Mouse (Mus musculus) thymus, adult 2 months (tissue): ENCODE measurements around the gene Olfr683. TPM values are rescaled to one million over a fixed set of nuclear protein-coding genes. Genes with fewer than 3 reads are reported as not detected.
"Not testable (repeated sequence)": the region's sequence is repeated elsewhere in the genome, so short reads cannot be mapped to it uniquely, and the experiment has no call there.

Source experiments
- DNase-seq: peaks from one replicate; pipeline ENCODE4 v3.0.0; 2021
- H3K27ac ChIP-seq: fragments of 200-500 bp; 2 replicates; pipeline ENCODE4 v1.5.1; 2012; ENCODE audit warnings: low read length, control low read depth; ENCODE audit not compliant: control insufficient read depth, insufficient read depth
- H3K27me3 ChIP-seq: fragments of 200-500 bp; 2 replicates; pipeline ENCODE4 v1.6.1; 2012; ENCODE audit warnings: mild to moderate bottlenecking, low read length, moderate library complexity, mixed read lengths; ENCODE audit not compliant: control insufficient read depth, insufficient read depth
- H3K36me3 ChIP-seq: fragments of 200-500 bp; 2 replicates; pipeline ENCODE4 v1.6.1; 2012; ENCODE audit warnings: mild to moderate bottlenecking, low read length, moderate library complexity; ENCODE audit not compliant: control insufficient read depth, insufficient read depth
- H3K4me1 ChIP-seq: fragments of 200-500 bp; replicated peaks from 2 replicates; pipeline ENCODE4 v1.6.1; 2012; ENCODE audit warnings: low read length; ENCODE audit not compliant: control insufficient read depth, insufficient read depth
- H3K4me3 ChIP-seq: fragments of 200-500 bp; 2 replicates; pipeline ENCODE4 v1.5.1; 2012; ENCODE audit warnings: mild to moderate bottlenecking, low read length, control low read depth, moderate library complexity; ENCODE audit not compliant: control insufficient read depth, insufficient read depth
- CTCF ChIP-seq: fragments of 200-500 bp; IDR thresholded peaks from 2 replicates; pipeline ENCODE4 v1.5.1; 2012; ENCODE audit warnings: mild to moderate bottlenecking, control low read depth, low read length, moderate library complexity, borderline replicate concordance; ENCODE audit not compliant: control insufficient read depth, poor library complexity, insufficient read depth; ENCODE audit errors: extremely low read depth
- POLR2A ChIP-seq: fragments of 200-500 bp; IDR thresholded peaks from 2 replicates; pipeline ENCODE4 v1.6.1; 2012; ENCODE audit warnings: mild to moderate bottlenecking, low read length, control low read depth, moderate library complexity; ENCODE audit not compliant: control insufficient read depth, poor library complexity, insufficient read depth; ENCODE audit errors: extremely low read depth
- WGBS: fragments of 180-500 bp; shearing (Covaris S2); methylation state at CpG from one replicate; pipeline ENCODE4 v1.1.7; 2018; 5-methylcytosine and 5-hydroxymethylcytosine counted together
- polyA plus RNA-seq: library from polyadenylated mRNA; depleted of rRNA; stranded (reverse); fragments of >200 nt; gene quantifications from 2 replicates; pipeline ENCODE4 v1.2.3, GENCODE M21; 2012; rRNA removed

Olfr683 gene
- not detected in 2 replicates for polyA plus RNA-seq

GRCm38 (mm10) chr7:105146912-105147311 is at the start of gene Olfr683:
Gene Olfr683, minus strand, starts transcription at chr7:105147012.
- TF ChIP-seq CTCF (no peak), POLR2A (no peak)
- no peaks in the 10 kb centered on the region for H3K36me3 ChIP-seq
- no peak for DNase-seq
- no peaks in the 10 kb centered on the region for H3K27me3 ChIP-seq
- H3K4me3 ChIP-seq, result no peak within 1 kb of the TSS
- H3K4me1 ChIP-seq, result no peaks in the 10 kb centered on the region
- no peak within 1 kb of the TSS for H3K27ac ChIP-seq
- WGBS, result 85% methylated on average over 1 of the region's 1 CpGs

- H3K27me3 ChIP-seq, result no peaks in the 10 kb centered on the region
- no peaks in the 10 kb centered on the region for H3K4me1 ChIP-seq
- no peak for DNase-seq
- WGBS, result 86% methylated on average over 1 of the region's 1 CpGs
- no peak for TF ChIP-seq CTCF
- no peak for TF ChIP-seq POLR2A
- no peak within 1 kb of the TSS for H3K27ac ChIP-seq
- H3K36me3 ChIP-seq, result no peaks in the 10 kb centered on the region
- no peak within 1 kb of the TSS for H3K4me3 ChIP-seq
These were observed 39.1 kb upstream of the Olfr683 start, which contains the start of gene Olfr685 for GRCm38 (mm10) chr7:105185912-105186311. Gene Olfr685, minus strand, starts transcription at chr7:105186012.

GRCm38 (mm10) chr7:105170773-105171172 is 24.0 kb upstream of the Olfr683 start:
- Histone ChIP-seq H3K27ac (no peak overlapping the region), H3K36me3 (no peaks in the 10 kb centered on the region), H3K4me3 (no peak overlapping the region), H3K27me3 (no peaks in the 10 kb centered on the region), H3K4me1 (no peaks in the 10 kb centered on the region)
- TF ChIP-seq POLR2A (no peak), CTCF (no peak)
- DNase-seq, result no peak
- 58% methylated on average over 4 of the region's 4 CpGs for WGBS

- H3K27ac ChIP-seq, result no peak within 1 kb of the TSS
- WGBS, result 68% methylated on average over 1 of the region's 1 CpGs
- no peaks in the 10 kb centered on the region for H3K36me3 ChIP-seq
- no peak within 1 kb of the TSS for H3K4me3 ChIP-seq
- H3K27me3 ChIP-seq, result no peaks in the 10 kb centered on the region
- no peaks in the 10 kb centered on the region for H3K4me1 ChIP-seq
- no peak for DNase-seq
- TF ChIP-seq CTCF (no peak), POLR2A (no peak)
These were observed 16.7 kb upstream of the Olfr683 start, which contains the start of gene Olfr684 for GRCm38 (mm10) chr7:105163553-105163952. Gene Olfr684, minus strand, starts transcription at chr7:105163653.

GRCm38 (mm10) chr7:105141275-105141674 is 5.5 kb downstream of the Olfr683 start:
- H3K4me1 ChIP-seq, result no peaks in the 10 kb centered on the region
- TF ChIP-seq CTCF (no peak), POLR2A (no peak)
- no peaks in the 10 kb centered on the region for H3K27me3 ChIP-seq
- H3K4me3 ChIP-seq, result no peak overlapping the region
- WGBS, result 85% methylated on average over 2 of the region's 2 CpGs
- no peaks in the 10 kb centered on the region for H3K36me3 ChIP-seq
- no peak overlapping the region for H3K27ac ChIP-seq
- DNase-seq, result no peak

GRCm38 (mm10) chr7:105116536-105116935 is 30.3 kb downstream of the Olfr683 start, which contains the start of gene Olfr681:
Gene Olfr681, plus strand, starts transcription at chr7:105116836.
- Histone ChIP-seq H3K4me1 (no peaks in the 10 kb centered on the region), H3K36me3 (no peaks in the 10 kb centered on the region), H3K4me3 (no peak within 1 kb of the TSS), H3K27ac (no peak within 1 kb of the TSS), H3K27me3 (no peaks in the 10 kb centered on the region)
- DNase-seq, result no peak
- no peak for TF ChIP-seq CTCF
- no peak for TF ChIP-seq POLR2A

GRCm38 (mm10) chr7:105092717-105093116 is 54.1 kb downstream of the Olfr683 start, which contains the start of gene Olfr680-ps1:
Gene Olfr680-ps1, minus strand, starts transcription at chr7:105092817.
- not testable (repeated sequence) for H3K4me1 ChIP-seq, H3K27ac ChIP-seq, H3K4me3 ChIP-seq, H3K36me3 ChIP-seq, H3K27me3 ChIP-seq, DNase-seq

Other genes with a start within 250 kb of the Olfr683 start
- gene Olfr667, start 225.5 kb downstream of the Olfr683 start, polyA plus RNA-seq, result not detected in 2 replicates
- gene Olfr668, start 219.0 kb downstream of the Olfr683 start, polyA plus RNA-seq, result not detected in 2 replicates
- not detected in 2 replicates for gene Olfr669, start 212.8 kb downstream of the Olfr683 start, polyA plus RNA-seq
- gene Olfr670, start 184.4 kb downstream of the Olfr683 start, polyA plus RNA-seq, result not detected in 2 replicates
- not detected in 2 replicates for gene Olfr671, start 167.9 kb downstream of the Olfr683 start, polyA plus RNA-seq
- not detected in 2 replicates for gene Olfr672, start 145.0 kb downstream of the Olfr683 start, polyA plus RNA-seq
- not detected in 2 replicates for gene Olfr675, start 118.6 kb downstream of the Olfr683 start, polyA plus RNA-seq
- not detected in 2 replicates for gene Olfr676, start 114.3 kb downstream of the Olfr683 start, polyA plus RNA-seq
- not detected in 2 replicates for gene Olfr677, start 95.6 kb downstream of the Olfr683 start, polyA plus RNA-seq
- not detected in 2 replicates for gene Olfr678, start 82.5 kb downstream of the Olfr683 start, polyA plus RNA-seq
- gene Olfr679, start 65.8 kb downstream of the Olfr683 start, polyA plus RNA-seq, result 0.01 TPM in 1 of 2 replicates, not detected in the other
- gene Olfr680-ps1, start 54.2 kb downstream of the Olfr683 start, polyA plus RNA-seq, result not detected in 2 replicates
- not detected in 2 replicates for gene Olfr681, start 30.2 kb downstream of the Olfr683 start, polyA plus RNA-seq
- not detected in 2 replicates for gene Olfr684, start 16.6 kb upstream of the Olfr683 start, polyA plus RNA-seq
- not detected in 2 replicates for gene Olfr685, start 39.0 kb upstream of the Olfr683 start, polyA plus RNA-seq
- gene Olfr686, start 60.5 kb upstream of the Olfr683 start, polyA plus RNA-seq, result not detected in 2 replicates
- not detected in 2 replicates for gene Olfr688, start 141.1 kb upstream of the Olfr683 start, polyA plus RNA-seq
- not detected in 2 replicates for gene Olfr689, start 164.2 kb upstream of the Olfr683 start, polyA plus RNA-seq
- gene Olfr690, start 187.1 kb upstream of the Olfr683 start, polyA plus RNA-seq, result not detected in 2 replicates
- not detected in 2 replicates for gene Olfr691, start 195.3 kb upstream of the Olfr683 start, polyA plus RNA-seq
- gene Olfr692, start 221.2 kb upstream of the Olfr683 start, polyA plus RNA-seq, result not detected in 2 replicates
- gene Gm5901, start 228.0 kb upstream of the Olfr683 start, polyA plus RNA-seq, result 0.08 TPM in 1 of 2 replicates, not detected in the other